Mouse (Mus musculus) kidney, postnatal 14 days (tissue): ENCODE measurements at regions not wholly inside any gene's neighbourhood (a gene's known extent, or its start where the extent isn't known, plus 50 kb on each side); places are given as distances from the start of the nearest gene placed in this dataset.

ENCODE experiments used
- DNase-seq: peaks from one replicate; pipeline ENCODE4 v3.0.0; 2022; ENCODE audit warnings: mixed read lengths

GRCm38 (mm10) chrX:10984894-10985293 is 270.1 kb downstream of the Mid1ip1 start:
- no peak for DNase-seq

- no peak for DNase-seq
These were observed 277.0 kb downstream of the Mid1ip1 start for GRCm38 (mm10) chrX:10991871-10992210.

GRCm38 (mm10) chrX:10992211-10993004 is 277.6 kb downstream of the Mid1ip1 start:
- peak; percentile 10 for DNase-seq

GRCm38 (mm10) chrX:10993005-10993377 is 278.2 kb downstream of the Mid1ip1 start:
- peak; percentile 17 for DNase-seq

- no peak for DNase-seq
These were observed 280.1 kb downstream of the Mid1ip1 start for GRCm38 (mm10) chrX:10994910-10995309.

- peak; percentile 38 for DNase-seq
These were observed 286.4 kb downstream of the Mid1ip1 start for GRCm38 (mm10) chrX:11001180-11001579.

- DNase-seq, result no peak
These were observed 259.8 kb upstream of the H2al1a start for GRCm38 (mm10) chrX:11039278-11039677.

GRCm38 (mm10) chrX:11046769-11047168 is 252.3 kb upstream of the H2al1a start:
- DNase-seq, result no peak

GRCm38 (mm10) chrX:11082171-11082570 is 216.9 kb upstream of the H2al1a start:
- no peak for DNase-seq

GRCm38 (mm10) chrX:11082845-11083244 is 216.2 kb upstream of the H2al1a start:
- no peak for DNase-seq

- DNase-seq, result peak; percentile 43
These were observed 212.6 kb upstream of the H2al1a start for GRCm38 (mm10) chrX:11086257-11087072.

- peak; percentile 30 for DNase-seq
These were observed 211.1 kb upstream of the H2al1a start for GRCm38 (mm10) chrX:11087913-11088312.

- DNase-seq, result no peak
These were observed 210.6 kb upstream of the H2al1a start for GRCm38 (mm10) chrX:11088506-11088905.

- DNase-seq, result peak; percentile 46
These were observed 208.6 kb upstream of the H2al1a start for GRCm38 (mm10) chrX:11090432-11090831.

- no peak for DNase-seq
These were observed 201.3 kb upstream of the H2al1a start for GRCm38 (mm10) chrX:11097581-11098254.

- no peak for DNase-seq
These were observed 200.7 kb upstream of the H2al1a start for GRCm38 (mm10) chrX:11098366-11098765.

- DNase-seq, result no peak
These were observed 199.6 kb upstream of the H2al1a start for GRCm38 (mm10) chrX:11099146-11100087.

- DNase-seq, result no peak
These were observed 198.1 kb upstream of the H2al1a start for GRCm38 (mm10) chrX:11100935-11101334.

- DNase-seq, result no peak
These were observed 167.8 kb upstream of the H2al1a start for GRCm38 (mm10) chrX:11131253-11131652.

GRCm38 (mm10) chrX:11139971-11140421 is 159.1 kb upstream of the H2al1a start:
- peak; percentile 65 for DNase-seq

GRCm38 (mm10) chrX:11141294-11141693 is 157.8 kb upstream of the H2al1a start:
- no peak for DNase-seq

GRCm38 (mm10) chrX:11158416-11158815 is 140.6 kb upstream of the H2al1a start:
- DNase-seq, result no peak
